12 mouse cellular contexts compared by ENCODE assay signal in genomic region chr9:102731044-102731471, GRCm38 (mm10). TPM values are rescaled to one million over a fixed set of nuclear protein-coding genes. Genes with fewer than 3 reads are reported as not detected.
DNase-seq lines count a peak whose midpoint lies in the region; ATAC-seq and TF ChIP-seq lines count a peak whose summit lies in the region.
"Had no signal": no experiment of that assay in that cellular context is flagged by ENCODE, and none has a peak within 500 bp of the region (broad histone marks: within the 10 kb centered on the region; RNA-seq: fewer than 3 reads in every experiment).

No protein-coding gene starts in this region.

- no peaks in the 10 kb centered on the region for H3K27me3 ChIP-seq in heart, embryonic 16.5 days (ENCODE audit: control insufficient read depth, insufficient read depth, low read length)
- H3K27me3 ChIP-seq in midbrain, embryonic 12.5 days, result no peaks in the 10 kb centered on the region
- no peaks in the 10 kb centered on the region for H3K27me3 ChIP-seq in midbrain, embryonic 14.5 days (ENCODE audit: control insufficient read depth, insufficient read depth, low read length)
- no peaks in the 10 kb centered on the region for H3K27me3 ChIP-seq in kidney, postnatal 0 days (ENCODE audit: insufficient read depth, low read length)
- H3K27me3 ChIP-seq in stomach, embryonic 15.5 days (replicated peaks), result no peaks in the 10 kb centered on the region

- no peak for TF ChIP-seq CTCF in kidney, postnatal 0 days (IDR thresholded peaks at IDR 0.05; ENCODE audit: low read depth)

- H3K4me1 ChIP-seq in heart, embryonic 16.5 days (ENCODE audit: control insufficient read depth, insufficient read depth, low read length), result peaks cover 21% of the 10 kb centered on the region
- H3K4me1 ChIP-seq in midbrain, embryonic 12.5 days, result peaks cover 11% of the 10 kb centered on the region
- H3K4me1 ChIP-seq in midbrain, embryonic 14.5 days (ENCODE audit: control insufficient read depth, insufficient read depth, low read length), result peaks cover 8% of the 10 kb centered on the region
- peaks cover 33% of the 10 kb centered on the region for H3K4me1 ChIP-seq in kidney, postnatal 0 days (replicated peaks; ENCODE audit: insufficient read depth, low read length)
- peaks cover 20% of the 10 kb centered on the region for H3K4me1 ChIP-seq in stomach, embryonic 15.5 days

- intact Hi-C loops in heart, postnatal 25 days (cut with DNase I), result no loop called here

- no peak for DNase-seq in heart, postnatal 25 days (ENCODE audit: low spot score)
- no peak for DNase-seq in midbrain, embryonic 14.5 days
- no peak for DNase-seq in kidney, postnatal 0 days (ENCODE audit: low spot score)
- DNase-seq in thymus, postnatal 4 days, result no peak
- DNase-seq in natural killer cell, adult 2 months (ENCODE audit: low spot score in 2 of 2), result no peak
- DNase-seq: cerebellum, postnatal 36 days; retina, postnatal 1 day had no signal

- no peak overlapping the region for H3K9ac ChIP-seq in heart, embryonic 16.5 days (ENCODE audit: low read length)
- no peak overlapping the region for H3K9ac ChIP-seq in midbrain, embryonic 12.5 days (replicated peaks)
- H3K9ac ChIP-seq in midbrain, embryonic 14.5 days (replicated peaks; ENCODE audit: low read length), result no peak overlapping the region
- no peak overlapping the region for H3K9ac ChIP-seq in kidney, postnatal 0 days (ENCODE audit: low read depth, low read length)
- H3K9ac ChIP-seq in stomach, embryonic 15.5 days, result no peak overlapping the region

- H3K4me3 ChIP-seq in heart, embryonic 16.5 days (ENCODE audit: low read length), result no peak overlapping the region
- H3K4me3 ChIP-seq in midbrain, embryonic 12.5 days, result no peak overlapping the region
- no peak overlapping the region for H3K4me3 ChIP-seq in midbrain, embryonic 14.5 days (replicated peaks; ENCODE audit: low read depth, low read length)
- H3K4me3 ChIP-seq in kidney, postnatal 0 days (replicated peaks; ENCODE audit: low read depth, low read length), result no peak overlapping the region
- H3K4me3 ChIP-seq in stomach, embryonic 15.5 days (replicated peaks), result no peak overlapping the region

- ATAC-seq in heart, embryonic 16.5 days (replicated peaks; ENCODE audit: extremely low read depth, insufficient read depth, low FRiP score), result no peak
- ATAC-seq in midbrain, embryonic 12.5 days (ENCODE audit: low FRiP score, low read depth), result no peak
- no peak for ATAC-seq in midbrain, embryonic 14.5 days (ENCODE audit: low FRiP score, low TSS enrichment)
- no peak for ATAC-seq in kidney, postnatal 0 days (replicated peaks; ENCODE audit: low FRiP score, low read depth)
- ATAC-seq in stomach, embryonic 15.5 days (ENCODE audit: insufficient read depth, low FRiP score, low read depth), result no peak
- ATAC-seq: inflammation-experienced regulatory T-cells, adult 6 months had no signal

- H3K27ac ChIP-seq in heart, embryonic 16.5 days (ENCODE audit: low read length), result 0 out of 2 replicates have a peak overlapping the region, but pooled peaks have one; percentile 3
- peak overlapping the region; percentile 35; the same call in 1 of the 2 replicates for H3K27ac ChIP-seq in midbrain, embryonic 12.5 days (replicated peaks)
- H3K27ac ChIP-seq in midbrain, embryonic 14.5 days (replicated peaks; ENCODE audit: low read depth, low read length), result no peak overlapping the region
- H3K27ac ChIP-seq in kidney, postnatal 0 days, result 0 out of 2 replicates have a peak overlapping the region, but pooled peaks have one; percentile 66
- H3K27ac ChIP-seq in stomach, embryonic 15.5 days, result peak overlapping the region; percentile 1; the same call in 1 of the 2 replicates
- H3K27ac ChIP-seq: macrophage had no signal

- 57% methylated on average over 7 of the region's 7 CpGs for WGBS in heart, embryonic 16.5 days
- WGBS in midbrain, embryonic 12.5 days, result 87% methylated on average over 7 of the region's 7 CpGs
- 86% methylated on average over 7 of the region's 7 CpGs for WGBS in midbrain, embryonic 14.5 days
- WGBS in kidney, postnatal 0 days, result 51% methylated on average over 7 of the region's 7 CpGs
- 73% methylated on average over 7 of the region's 7 CpGs for WGBS in stomach, embryonic 15.5 days

- H3K36me3 ChIP-seq in heart, embryonic 16.5 days (ENCODE audit: control insufficient read depth, insufficient read depth), result peaks cover 72% of the 10 kb centered on the region
- peaks cover 83% of the 10 kb centered on the region for H3K36me3 ChIP-seq in midbrain, embryonic 12.5 days
- H3K36me3 ChIP-seq in midbrain, embryonic 14.5 days (ENCODE audit: control insufficient read depth, insufficient read depth, low read length), result peaks cover 85% of the 10 kb centered on the region
- peaks cover 67% of the 10 kb centered on the region for H3K36me3 ChIP-seq in kidney, postnatal 0 days (ENCODE audit: insufficient read depth, low read length)
- H3K36me3 ChIP-seq in stomach, embryonic 15.5 days, result peaks cover 57% of the 10 kb centered on the region

- H3K4me2 ChIP-seq in heart, embryonic 16.5 days (ENCODE audit: low read depth, low read length), result no peak overlapping the region
- no peak overlapping the region for H3K4me2 ChIP-seq in midbrain, embryonic 12.5 days (replicated peaks)
- no peak overlapping the region for H3K4me2 ChIP-seq in midbrain, embryonic 14.5 days (ENCODE audit: low read length)
- no peak overlapping the region for H3K4me2 ChIP-seq in kidney, postnatal 0 days (ENCODE audit: low read length)
- H3K4me2 ChIP-seq in stomach, embryonic 15.5 days, result no peak overlapping the region

- H3K9me3 ChIP-seq in heart, embryonic 16.5 days (replicated peaks; ENCODE audit: control insufficient read depth, low read length), result no peaks in the 10 kb centered on the region
- H3K9me3 ChIP-seq in midbrain, embryonic 12.5 days, result no peaks in the 10 kb centered on the region
- no peaks in the 10 kb centered on the region for H3K9me3 ChIP-seq in midbrain, embryonic 14.5 days (ENCODE audit: control insufficient read depth, low read length)
- H3K9me3 ChIP-seq in kidney, postnatal 0 days (replicated peaks; ENCODE audit: low read length), result no peaks in the 10 kb centered on the region
- no peaks in the 10 kb centered on the region for H3K9me3 ChIP-seq in stomach, embryonic 15.5 days

RNA-seq across cellular contexts. Expression of gene Amotl2, which starts 14.6 kb away (rescaled TPM):
- polyA plus RNA-seq in heart, embryonic 16.5 days (2015; fragmentation: Nextera tagmentation; extraction: Ambion mirVana), result 38.6 and 43.4 TPM in 2 replicates
- total RNA-seq in heart, postnatal 25 days (2021), result 10 to 100 TPM; 56.4 to 59.5 TPM
- polyA plus RNA-seq in midbrain, embryonic 12.5 days (2016; fragmentation: Nextera tagmentation; extraction: Ambion mirVana), result 108 and 114 TPM in 2 replicates
- 61.0 and 77.7 TPM in 2 replicates for polyA plus RNA-seq in midbrain, embryonic 14.5 days (2014; fragmentation: Nextera tagmentation; extraction: Ambion mirVana)
- 40.8 and 44.3 TPM in 2 replicates for polyA plus RNA-seq in kidney, postnatal 0 days (2015; fragmentation: Nextera tagmentation; extraction: Ambion mirVana)
- 35.3 and 37.7 TPM in 2 replicates for polyA plus RNA-seq in stomach, embryonic 15.5 days (2015; fragmentation: Nextera tagmentation; extraction: Ambion mirVana)
